Mouse (Mus musculus): ENCODE measurements at regions not wholly inside any gene's neighbourhood (a gene's known extent, or its start where the extent isn't known, plus 50 kb on each side); places are given as distances from the start of the nearest gene placed in this dataset.

- Histone ChIP-seq H3K27ac (ENCODE audit: low read length) (no peak overlapping the region), H3K4me2 (ENCODE audit: low read depth, low read length) (no peak overlapping the region), H3K4me3 (ENCODE audit: low read length) (no peak overlapping the region), H3K4me1 (ENCODE audit: control insufficient read depth, insufficient read depth, low read length) (no peaks in the 10 kb centered on the region), H3K9me3 (ENCODE audit: control insufficient read depth, low read length) (no peaks in the 10 kb centered on the region), H3K9ac (ENCODE audit: low read depth, low read length) (no peak overlapping the region), H3K36me3 (ENCODE audit: control insufficient read depth, insufficient read depth, low read length) (no peaks in the 10 kb centered on the region), H3K27me3 (replicated peaks; ENCODE audit: control insufficient read depth, insufficient read depth, low read length) (no peaks in the 10 kb centered on the region)
- WGBS: 48% methylated on average over 2 of the region's 2 CpGs
- 0 out of 2 replicates have a peak, but pooled peaks have one; percentile 21 for ATAC-seq
Measured at GRCm38 (mm10) chrX:115543145-115543544, 635.8 kb downstream of the Ube2dnl2 start.

- Histone ChIP-seq H3K27ac (ENCODE audit: low read length) (no peak overlapping the region), H3K4me3 (ENCODE audit: low read length) (no peak overlapping the region), H3K27me3 (replicated peaks; ENCODE audit: control insufficient read depth, insufficient read depth, low read length) (no peaks in the 10 kb centered on the region), H3K36me3 (ENCODE audit: control insufficient read depth, insufficient read depth, low read length) (no peaks in the 10 kb centered on the region), H3K4me2 (ENCODE audit: low read depth, low read length) (no peak overlapping the region), H3K4me1 (ENCODE audit: control insufficient read depth, insufficient read depth, low read length) (no peaks in the 10 kb centered on the region), H3K9me3 (ENCODE audit: control insufficient read depth, low read length) (no peaks in the 10 kb centered on the region), H3K9ac (ENCODE audit: low read depth, low read length) (no peak overlapping the region)
- ATAC-seq: no peak
- 91% methylated on average over 15 of the region's 15 CpGs for WGBS
Measured at GRCm38 (mm10) chrX:115586111-115586865, 678.9 kb downstream of the Ube2dnl2 start.

Measured in intestine, embryonic 16.5 days (tissue).